Mouse (Mus musculus): ENCODE measurements around the gene Ssrp1. TPM values are rescaled to one million over a fixed set of nuclear protein-coding genes. Genes with fewer than 3 reads are reported as not detected.

Gene Ssrp1
- 260 and 271 TPM in 2 replicates for polyA plus RNA-seq (2015; fragmentation: Nextera tagmentation; extraction: Ambion mirVana)

DNA sequence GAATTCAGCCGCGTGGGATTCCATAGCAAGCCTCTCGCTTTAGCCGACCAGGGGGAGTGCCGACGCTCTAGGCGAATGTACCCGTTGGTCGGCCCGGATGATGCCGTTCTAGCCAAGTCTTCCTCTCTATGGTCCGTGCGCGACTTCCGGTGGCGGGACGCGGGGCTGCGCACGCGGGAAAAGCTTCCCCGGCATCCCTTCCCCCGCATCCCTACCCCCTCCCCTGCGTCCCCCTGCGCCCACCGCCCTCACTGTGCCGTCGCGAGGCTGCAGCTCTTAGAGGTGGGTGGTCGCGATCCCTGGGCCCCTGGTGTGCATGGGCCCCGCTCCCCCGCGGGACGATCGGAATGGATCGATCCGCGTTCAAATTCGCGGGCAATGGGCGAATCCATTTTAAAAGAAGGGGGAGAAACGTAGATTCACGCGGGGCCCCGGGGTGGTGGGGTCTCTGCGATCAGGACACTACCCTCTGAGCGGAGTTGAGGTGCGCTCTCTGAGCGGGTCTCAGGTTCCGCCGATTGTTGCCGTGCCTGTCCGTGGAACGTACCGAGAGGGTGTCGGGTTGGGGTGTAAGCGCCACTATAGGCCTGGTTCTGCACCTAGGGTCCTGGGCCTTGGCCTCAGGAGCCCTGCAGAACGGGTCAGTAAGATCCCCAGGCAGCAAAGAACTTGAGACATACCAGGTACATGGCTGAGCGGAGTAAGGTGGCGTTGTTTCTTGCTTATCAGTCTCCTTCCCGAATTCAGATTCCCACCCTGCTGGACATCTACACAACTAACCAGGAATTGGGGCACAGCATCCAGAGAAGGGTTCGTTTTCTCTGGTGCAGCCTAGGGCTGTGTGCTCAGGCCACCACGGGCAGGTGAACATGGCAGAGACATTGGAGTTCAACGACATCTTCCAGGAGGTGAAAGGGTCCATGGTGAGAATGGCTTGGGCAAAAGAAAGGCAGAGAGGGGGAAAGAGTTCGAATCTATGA lies at the start of gene Ssrp1, which contains the start of gene P2rx3:
Ssrp1 (plus strand) TSS at position 188 of the 980 bp plus-strand sequence.
P2rx3 (minus strand) TSS at position 416 of the 980 bp plus-strand sequence.
- Histone ChIP-seq H3K4me1 (replicated peaks; ENCODE audit: control insufficient read depth, insufficient read depth, low read length) (peaks cover 13% of the 10 kb centered on the region), H3K27me3 (ENCODE audit: control insufficient read depth, insufficient read depth, low read depth, low read length) (no peaks in the 10 kb centered on the region), H3K4me2 (ENCODE audit: low read depth, low read length) (peak within 1 kb of the TSS; percentile 81), H3K36me3 (ENCODE audit: control insufficient read depth, insufficient read depth, low read length) (peaks cover 31% of the 10 kb centered on the region), H3K27ac (ENCODE audit: low read length) (peak within 1 kb of the TSS; percentile 72), H3K9ac (ENCODE audit: low read length) (peak within 1 kb of the TSS; percentile 94), H3K9me3 (ENCODE audit: control insufficient read depth, low read length) (no peaks in the 10 kb centered on the region), H3K4me3 (ENCODE audit: low read length) (peak within 1 kb of the TSS; percentile 68)
- under 1% methylated on average over 63 of the region's 66 CpGs for WGBS
- peak; percentile 96 for ATAC-seq (ENCODE audit: low read depth)

DNA sequence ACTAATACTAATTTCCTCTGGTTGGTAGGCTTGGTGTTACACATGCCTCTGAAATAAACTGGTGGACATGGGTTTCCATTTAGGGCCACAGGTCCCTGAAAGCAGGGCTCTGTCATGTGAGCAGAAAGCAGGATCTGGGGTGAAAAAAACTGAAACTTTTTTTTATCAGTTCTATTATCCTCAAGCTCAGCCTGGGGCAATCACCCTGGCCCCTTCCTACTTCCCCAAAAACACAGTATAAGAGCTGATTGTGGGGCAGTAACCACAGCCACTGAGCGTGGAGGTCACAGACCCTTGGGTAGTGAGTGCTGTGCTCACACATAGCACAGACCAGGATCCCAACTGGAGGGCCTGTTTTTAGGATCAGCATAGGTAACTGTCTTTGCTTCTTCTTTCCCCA lies 49.1 kb upstream of the Ssrp1 start, which contains the start of gene Prg3:
Prg3 (plus strand) TSS at position 286 of the 400 bp plus-strand sequence.
- Histone ChIP-seq H3K9ac (ENCODE audit: low read length) (no peak within 1 kb of the TSS), H3K27ac (ENCODE audit: low read length) (no peak within 1 kb of the TSS), H3K4me3 (ENCODE audit: low read length) (no peak within 1 kb of the TSS), H3K27me3 (ENCODE audit: control insufficient read depth, insufficient read depth, low read depth, low read length) (no peaks in the 10 kb centered on the region), H3K4me1 (replicated peaks; ENCODE audit: control insufficient read depth, insufficient read depth, low read length) (no peaks in the 10 kb centered on the region), H3K36me3 (ENCODE audit: control insufficient read depth, insufficient read depth, low read length) (no peaks in the 10 kb centered on the region), H3K4me2 (ENCODE audit: low read depth, low read length) (no peak within 1 kb of the TSS), H3K9me3 (ENCODE audit: control insufficient read depth, low read length) (no peaks in the 10 kb centered on the region)
- no peak for ATAC-seq (ENCODE audit: low read depth)
- WGBS: 58% methylated on average over 1 of the region's 1 CpGs

DNA sequence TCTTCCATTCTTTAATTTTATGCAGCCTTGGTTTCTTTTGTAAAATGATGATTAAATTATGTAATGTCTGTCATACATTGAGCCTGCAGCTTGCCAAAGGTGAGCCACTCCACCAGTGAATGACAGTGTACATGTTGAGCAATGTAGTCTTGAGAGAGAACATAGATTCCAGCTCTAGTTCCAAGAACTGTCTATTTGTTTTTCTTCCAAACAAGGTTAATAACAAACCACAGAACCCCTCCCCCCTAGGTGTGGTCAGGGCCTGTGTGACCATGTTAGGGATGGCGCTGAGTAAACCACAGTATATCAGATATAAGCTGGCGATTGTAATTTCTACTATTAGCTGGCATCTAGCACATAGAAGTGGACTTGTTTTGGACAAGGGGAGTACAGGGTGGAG lies 40.7 kb upstream of the Ssrp1 start:
- Histone ChIP-seq H3K36me3 (ENCODE audit: control insufficient read depth, insufficient read depth, low read length) (no peaks in the 10 kb centered on the region), H3K9ac (ENCODE audit: low read length) (no peak overlapping the region), H3K4me1 (replicated peaks; ENCODE audit: control insufficient read depth, insufficient read depth, low read length) (0 out of 2 replicates have a peak, but pooled peaks cover 2% of the 10 kb centered on the region), H3K4me3 (ENCODE audit: low read length) (no peak overlapping the region), H3K27me3 (ENCODE audit: control insufficient read depth, insufficient read depth, low read depth, low read length) (no peaks in the 10 kb centered on the region), H3K4me2 (ENCODE audit: low read depth, low read length) (no peak overlapping the region), H3K27ac (ENCODE audit: low read length) (no peak overlapping the region), H3K9me3 (ENCODE audit: control insufficient read depth, low read length) (no peaks in the 10 kb centered on the region)
- no peak for ATAC-seq (ENCODE audit: low read depth)
- WGBS: 88% methylated on average over 2 of the region's 2 CpGs

DNA sequence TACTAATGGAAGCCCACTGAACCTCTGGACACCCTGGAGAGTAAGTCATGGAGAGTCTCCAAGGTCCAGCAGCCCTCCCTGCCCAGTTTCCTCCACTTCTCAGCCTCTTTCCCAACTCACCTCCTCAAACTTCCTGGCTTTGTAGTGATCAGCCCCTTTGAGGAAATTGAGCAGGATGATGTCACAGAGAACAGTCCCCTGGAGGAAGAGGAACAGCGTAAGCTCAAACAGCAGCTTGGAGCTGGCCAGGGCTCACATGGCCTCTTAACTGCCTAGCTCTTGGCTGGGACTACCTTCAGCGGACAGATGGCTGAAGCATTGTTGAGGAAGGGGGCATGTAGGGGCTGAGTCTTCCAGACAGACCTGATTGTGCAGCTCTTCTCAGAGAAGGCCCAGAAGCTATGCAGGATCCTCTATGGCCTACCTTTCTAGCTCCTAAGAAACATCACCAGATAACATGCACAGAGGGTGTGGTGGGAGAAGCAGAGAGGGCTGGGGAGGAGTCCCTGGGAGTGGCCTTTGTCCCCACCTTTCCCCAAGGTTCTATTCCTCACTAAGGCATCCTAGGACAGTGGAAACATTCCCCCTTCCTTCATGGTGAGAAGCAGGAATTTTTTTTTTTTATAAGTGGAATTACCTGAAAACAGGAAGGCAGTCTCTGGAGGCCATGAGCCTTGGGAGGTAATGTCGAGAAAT lies 37.4 kb upstream of the Ssrp1 start:
- no peaks in the 10 kb centered on the region for H3K27me3 ChIP-seq (ENCODE audit: control insufficient read depth, insufficient read depth, low read depth, low read length)
- H3K9me3 ChIP-seq (ENCODE audit: control insufficient read depth, low read length): no peaks in the 10 kb centered on the region
- H3K27ac ChIP-seq (ENCODE audit: low read length): peak overlapping the region; percentile 58
- WGBS: 51% methylated on average over 3 of the region's 3 CpGs
- H3K4me1 ChIP-seq (replicated peaks; ENCODE audit: control insufficient read depth, insufficient read depth, low read length): peaks cover 2% of the 10 kb centered on the region; the same call in 1 of the 2 replicates
- no peak overlapping the region for H3K4me3 ChIP-seq (ENCODE audit: low read length)
- H3K4me2 ChIP-seq (ENCODE audit: low read depth, low read length): no peak overlapping the region
- H3K9ac ChIP-seq (ENCODE audit: low read length): no peak overlapping the region
- ATAC-seq (ENCODE audit: low read depth): peak; percentile 58
- no peaks in the 10 kb centered on the region for H3K36me3 ChIP-seq (ENCODE audit: control insufficient read depth, insufficient read depth, low read length)

DNA sequence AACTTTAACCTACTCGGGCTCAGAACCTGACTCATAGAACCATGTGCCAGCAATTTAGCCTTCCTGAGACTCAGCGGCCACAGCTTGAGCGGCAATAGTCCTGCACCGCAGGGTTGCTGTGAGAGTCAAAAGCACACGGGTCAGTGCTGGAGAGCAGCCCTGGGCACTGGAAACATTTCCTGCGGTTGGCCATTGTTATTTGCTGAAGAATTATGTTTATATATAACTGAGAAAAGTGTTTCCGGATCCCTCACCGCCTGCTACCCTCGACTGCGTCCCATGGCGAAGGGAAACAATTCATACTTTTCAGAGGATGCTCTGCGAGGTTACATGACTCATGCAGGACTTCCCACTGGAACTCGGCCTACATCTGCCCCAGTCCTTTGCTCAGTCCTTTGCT lies 35.5 kb upstream of the Ssrp1 start:
- Histone ChIP-seq H3K4me2 (ENCODE audit: low read depth, low read length) (no peak overlapping the region), H3K27ac (ENCODE audit: low read length) (peak overlapping the region; percentile 73), H3K36me3 (ENCODE audit: control insufficient read depth, insufficient read depth, low read length) (no peaks in the 10 kb centered on the region), H3K4me1 (replicated peaks; ENCODE audit: control insufficient read depth, insufficient read depth, low read length) (peaks cover 2% of the 10 kb centered on the region; the same call in 1 of the 2 replicates), H3K4me3 (ENCODE audit: low read length) (no peak overlapping the region), H3K27me3 (ENCODE audit: control insufficient read depth, insufficient read depth, low read depth, low read length) (no peaks in the 10 kb centered on the region), H3K9me3 (ENCODE audit: control insufficient read depth, low read length) (no peaks in the 10 kb centered on the region), H3K9ac (ENCODE audit: low read length) (no peak overlapping the region)
- WGBS: 62% methylated on average over 13 of the region's 13 CpGs
- ATAC-seq (ENCODE audit: low read depth): peak; percentile 72

DNA sequence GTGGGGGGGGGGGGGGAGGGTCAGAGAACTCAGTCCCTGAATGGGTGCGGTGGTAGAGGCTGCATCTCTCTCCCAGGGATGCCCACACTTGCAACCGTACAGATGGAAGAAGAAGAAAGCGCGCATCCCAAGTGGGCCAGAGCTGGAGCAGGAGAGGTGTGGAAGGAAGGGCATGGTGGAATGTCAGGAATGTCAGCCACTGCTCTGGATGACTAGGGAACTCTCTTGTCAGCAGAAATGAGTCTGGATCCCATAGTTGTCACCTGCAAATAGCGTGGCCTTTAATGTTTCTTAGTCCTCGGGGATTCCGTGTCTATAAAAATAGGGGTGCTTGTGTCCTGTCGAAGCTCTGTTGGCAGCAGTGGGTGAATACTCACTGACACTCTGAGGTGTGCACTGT lies 34.5 kb upstream of the Ssrp1 start:
- Histone ChIP-seq H3K4me2 (ENCODE audit: low read depth, low read length) (no peak overlapping the region), H3K9me3 (ENCODE audit: control insufficient read depth, low read length) (no peaks in the 10 kb centered on the region), H3K36me3 (ENCODE audit: control insufficient read depth, insufficient read depth, low read length) (no peaks in the 10 kb centered on the region), H3K4me1 (replicated peaks; ENCODE audit: control insufficient read depth, insufficient read depth, low read length) (peaks cover 2% of the 10 kb centered on the region; the same call in 1 of the 2 replicates), H3K9ac (ENCODE audit: low read length) (no peak overlapping the region), H3K27ac (ENCODE audit: low read length) (no peak overlapping the region), H3K4me3 (ENCODE audit: low read length) (no peak overlapping the region), H3K27me3 (ENCODE audit: control insufficient read depth, insufficient read depth, low read depth, low read length) (no peaks in the 10 kb centered on the region)
- no peak for ATAC-seq (ENCODE audit: low read depth)
- WGBS: 48% methylated on average over 8 of the region's 8 CpGs

DNA sequence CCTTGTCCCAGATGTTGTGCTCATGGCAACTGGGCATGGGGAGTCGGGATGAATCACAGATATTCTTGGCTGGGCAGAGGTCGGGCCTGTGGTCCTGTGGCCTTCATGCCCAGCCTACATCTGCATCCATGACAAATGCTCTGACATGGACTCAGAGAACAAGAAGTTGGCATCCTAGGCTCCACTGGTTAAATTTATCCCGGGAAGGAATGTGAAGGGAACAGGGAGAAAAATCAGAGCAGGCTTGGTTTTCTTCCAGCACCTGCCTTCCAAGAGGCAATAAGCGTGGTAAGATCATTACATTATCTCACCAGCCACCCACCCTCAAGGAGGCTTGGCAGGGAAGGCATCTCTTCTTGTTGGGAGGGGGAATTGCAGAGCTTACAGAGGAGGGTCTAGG lies 32.7 kb upstream of the Ssrp1 start:
- H3K4me1 ChIP-seq (replicated peaks; ENCODE audit: control insufficient read depth, insufficient read depth, low read length): peaks cover 2% of the 10 kb centered on the region; the same call in 1 of the 2 replicates
- no peak overlapping the region for H3K9ac ChIP-seq (ENCODE audit: low read length)
- no peaks in the 10 kb centered on the region for H3K27me3 ChIP-seq (ENCODE audit: control insufficient read depth, insufficient read depth, low read depth, low read length)
- no peak overlapping the region for H3K27ac ChIP-seq (ENCODE audit: low read length)
- no peak overlapping the region for H3K4me3 ChIP-seq (ENCODE audit: low read length)
- no peak overlapping the region for H3K4me2 ChIP-seq (ENCODE audit: low read depth, low read length)
- H3K36me3 ChIP-seq (ENCODE audit: control insufficient read depth, insufficient read depth, low read length): no peaks in the 10 kb centered on the region
- 80% methylated on average over 4 of the region's 4 CpGs for WGBS
- no peak for ATAC-seq (ENCODE audit: low read depth)
- H3K9me3 ChIP-seq (ENCODE audit: control insufficient read depth, low read length): no peaks in the 10 kb centered on the region

DNA sequence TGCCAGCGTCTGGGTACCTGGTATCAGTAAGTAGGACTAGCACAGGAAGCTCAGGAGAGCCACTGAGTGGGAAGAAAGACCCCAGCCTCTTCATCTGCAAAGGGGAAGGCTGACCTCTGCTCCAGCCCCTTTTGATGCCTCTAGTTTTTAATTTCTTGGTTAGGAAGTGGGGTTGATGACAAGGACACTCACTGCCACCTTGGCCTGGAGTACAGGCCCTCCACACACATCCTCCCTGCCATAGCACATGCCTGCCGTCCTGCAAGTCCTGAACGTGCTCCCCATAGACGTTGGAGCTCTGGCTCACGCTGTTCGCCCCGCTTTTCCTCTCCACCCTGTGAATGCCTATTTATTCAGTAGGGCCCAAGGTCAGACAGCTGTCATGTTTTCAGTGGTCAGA lies 30.4 kb upstream of the Ssrp1 start:
- no peak overlapping the region for H3K4me2 ChIP-seq (ENCODE audit: low read depth, low read length)
- H3K9me3 ChIP-seq (ENCODE audit: control insufficient read depth, low read length): no peaks in the 10 kb centered on the region
- no peaks in the 10 kb centered on the region for H3K27me3 ChIP-seq (ENCODE audit: control insufficient read depth, insufficient read depth, low read depth, low read length)
- no peaks in the 10 kb centered on the region for H3K36me3 ChIP-seq (ENCODE audit: control insufficient read depth, insufficient read depth, low read length)
- H3K27ac ChIP-seq (ENCODE audit: low read length): no peak overlapping the region
- H3K4me1 ChIP-seq (replicated peaks; ENCODE audit: control insufficient read depth, insufficient read depth, low read length): peaks cover 1% of the 10 kb centered on the region
- no peak for ATAC-seq (ENCODE audit: low read depth)
- 71% methylated on average over 7 of the region's 7 CpGs for WGBS
- no peak overlapping the region for H3K9ac ChIP-seq (ENCODE audit: low read length)
- no peak overlapping the region for H3K4me3 ChIP-seq (ENCODE audit: low read length)

DNA sequence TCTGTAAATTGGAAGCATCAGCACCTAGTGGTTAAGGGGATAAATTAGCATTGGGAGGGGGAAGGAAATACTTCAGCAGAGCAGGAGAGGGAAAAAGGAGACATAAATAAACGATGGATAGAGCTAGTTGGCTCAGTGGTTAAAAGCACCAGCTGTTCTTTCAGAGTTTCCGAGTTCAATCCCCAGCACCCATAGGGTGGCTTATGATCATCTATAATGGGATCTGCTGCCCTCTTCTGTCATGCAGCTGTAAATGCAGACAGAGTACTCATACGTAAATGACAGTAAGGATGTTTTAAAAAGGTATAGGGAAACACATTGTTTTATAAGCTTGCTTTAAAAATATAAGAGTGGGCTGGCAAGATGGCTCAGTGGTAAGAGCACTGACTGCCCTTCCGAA lies 29.3 kb upstream of the Ssrp1 start:
- Histone ChIP-seq H3K4me3 (ENCODE audit: low read length) (no peak overlapping the region), H3K9ac (ENCODE audit: low read length) (no peak overlapping the region), H3K27ac (ENCODE audit: low read length) (no peak overlapping the region), H3K36me3 (ENCODE audit: control insufficient read depth, insufficient read depth, low read length) (no peaks in the 10 kb centered on the region), H3K27me3 (ENCODE audit: control insufficient read depth, insufficient read depth, low read depth, low read length) (no peaks in the 10 kb centered on the region), H3K4me1 (replicated peaks; ENCODE audit: control insufficient read depth, insufficient read depth, low read length) (peaks cover 6% of the 10 kb centered on the region), H3K9me3 (ENCODE audit: control insufficient read depth, low read length) (no peaks in the 10 kb centered on the region), H3K4me2 (ENCODE audit: low read depth, low read length) (no peak overlapping the region)
- 14% methylated on average over 4 of the region's 4 CpGs for WGBS
- ATAC-seq (ENCODE audit: low read depth): no peak

Measured in lung, embryonic 16.5 days (tissue).